Mouse (Mus musculus) hindbrain, postnatal 0 days (tissue): Measurements from ENCODE around the gene Arhgef40. TPM values are rescaled to one million over a fixed set of nuclear protein-coding genes. Genes with fewer than 3 reads are reported as not detected.

ENCODE experiments used
- ATAC-seq: fragments of 200-750 bp; cut with Nextera tagmentation; 2 replicates; pipeline ENCODE4 v1.8.0; 2017; ENCODE audit warnings: mild to moderate bottlenecking, moderate TSS enrichment, moderate library complexity
- DNase-seq: peaks from one replicate; pipeline ENCODE4 v3.0.0-alpha.2; 2015; ENCODE audit warnings: low spot score
- H3K27ac ChIP-seq: fragments of 300-500 bp; sonication (generic); 2 replicates; pipeline ENCODE4 v1.5.1; 2014; ENCODE audit warnings: mild to moderate bottlenecking
- H3K27me3 ChIP-seq: fragments of 300-500 bp; sonication (generic); 2 replicates; pipeline ENCODE4 v1.6.1; 2014; ENCODE audit warnings: low read length, mixed read lengths; ENCODE audit not compliant: insufficient read depth
- H3K36me3 ChIP-seq: fragments of 300-500 bp; sonication (generic); 2 replicates; pipeline ENCODE4 v1.6.1; 2014; ENCODE audit warnings: low read length, mixed read lengths; ENCODE audit not compliant: insufficient read depth
- H3K4me1 ChIP-seq: fragments of 300-500 bp; sonication (generic); 2 replicates; pipeline ENCODE4 v1.6.1; 2014; ENCODE audit warnings: antibody characterized with exemption, low read length, mixed read lengths; ENCODE audit not compliant: insufficient read depth
- H3K4me2 ChIP-seq: fragments of 300-500 bp; sonication (generic); 2 replicates; pipeline ENCODE4 v1.6.1; 2014; ENCODE audit warnings: low read depth, mild to moderate bottlenecking, low read length, moderate library complexity, mixed read lengths
- H3K4me3 ChIP-seq: fragments of 300-500 bp; sonication (generic); 2 replicates; pipeline ENCODE4 v1.5.1; 2014; ENCODE audit warnings: low read length
- H3K9ac ChIP-seq: fragments of 300-500 bp; sonication (generic); replicated peaks from 2 replicates; pipeline ENCODE4 v1.6.1; 2014; ENCODE audit warnings: mild to moderate bottlenecking, low read length, moderate library complexity, mixed read lengths
- H3K9me3 ChIP-seq: fragments of 300-500 bp; sonication (generic); 2 replicates; pipeline ENCODE4 v1.6.1; 2016; ENCODE audit warnings: low read length, mixed read lengths
- CTCF ChIP-seq: IDR thresholded peaks from 2 replicates; pipeline ENCODE4 v1.5.1; 2016; ENCODE audit warnings: antibody characterized with exemption, control low read depth, low read depth
- WGBS: fragments of 180-500 bp; shearing (Covaris S2); extraction: QIAGEN DNeasy Blood & Tissue Kit; methylation state at CpG from one replicate; pipeline ENCODE4 v1.1.7; 2014; 5-methylcytosine and 5-hydroxymethylcytosine counted together
- polyA plus RNA-seq: library from polyadenylated mRNA; unstranded; fragments of >200 nt; fragmentation: Nextera tagmentation; extraction: Ambion mirVana; gene quantifications from 2 replicates; pipeline ENCODE4 v1.2.1, GENCODE M21; 2015
- total RNA-seq: library from RNA; depleted of rRNA; stranded (reverse); fragments of >200 nt; gene quantifications from 2 replicates; pipeline ENCODE4 v1.2.3, GENCODE M21; 2014; rRNA removed

Gene Arhgef40
- total RNA-seq = 113 and 124 TPM in 2 replicates
- 56.4 and 61.8 TPM in 2 replicates for polyA plus RNA-seq

- ATAC-seq (peak; percentile 88), DNase-seq (peak; percentile 90)
- H3K9me3 ChIP-seq = no peaks in the 10 kb centered on the region
- H3K27me3 ChIP-seq = no peaks in the 10 kb centered on the region
- peak within 1 kb of the TSS; percentile 94 for H3K27ac ChIP-seq
- peak within 1 kb of the TSS; percentile 93 for H3K4me2 ChIP-seq
- H3K4me1 ChIP-seq = peaks cover 8% of the 10 kb centered on the region; the same call in 1 of the 2 replicates
- no peak for TF ChIP-seq CTCF
- WGBS = 1% methylated on average over 53 of the region's 74 CpGs
- peak within 1 kb of the TSS; percentile 92 for H3K9ac ChIP-seq
- peaks cover 13% of the 10 kb centered on the region; the same call in 1 of the 2 replicates for H3K36me3 ChIP-seq
- H3K4me3 ChIP-seq = peak within 1 kb of the TSS; percentile 75
Observed at GRCm38 (mm10) chr14:51984247-51985231, at the start of gene Arhgef40. Gene Arhgef40 (plus strand): TSS chr14:51984719.

GRCm38 (mm10) chr14:51939005-51939404 is 45.5 kb upstream of the Arhgef40 start:
- WGBS = 89% methylated on average over 9 of the region's 9 CpGs
- no peak for TF ChIP-seq CTCF
- no peak overlapping the region for H3K27ac ChIP-seq
- no peaks in the 10 kb centered on the region; the same call in 1 of the 2 replicates for H3K9me3 ChIP-seq
- no peaks in the 10 kb centered on the region for H3K27me3 ChIP-seq
- H3K4me3 ChIP-seq = no peak overlapping the region
- H3K36me3 ChIP-seq = no peaks in the 10 kb centered on the region
- DNase-seq (no peak), ATAC-seq (no peak)
- no peak overlapping the region for H3K9ac ChIP-seq
- no peaks in the 10 kb centered on the region for H3K4me1 ChIP-seq
- no peak overlapping the region for H3K4me2 ChIP-seq

- WGBS = 41% methylated on average over 8 of the region's 8 CpGs
- ATAC-seq = no peak
Observed at GRCm38 (mm10) chr14:51940944-51941560, 43.5 kb upstream of the Arhgef40 start.

GRCm38 (mm10) chr14:51941577-51941976 is 42.9 kb upstream of the Arhgef40 start:
- Histone ChIP-seq H3K4me3 (no peak overlapping the region), H3K9ac (no peak overlapping the region), H3K27ac (no peak overlapping the region), H3K4me2 (no peak overlapping the region), H3K4me1 (no peaks in the 10 kb centered on the region), H3K27me3 (no peaks in the 10 kb centered on the region), H3K36me3 (no peaks in the 10 kb centered on the region), H3K9me3 (no peaks in the 10 kb centered on the region; the same call in 1 of the 2 replicates)
- ATAC-seq = no peak
- 60% methylated on average over 9 of the region's 9 CpGs for WGBS
- TF ChIP-seq CTCF = no peak
- DNase-seq = no peak

More at GRCm38 (mm10) chr14:51940944-51941560, 43.5 kb upstream of the Arhgef40 start:
- Histone ChIP-seq H3K4me1 (no peaks in the 10 kb centered on the region), H3K4me2 (no peak overlapping the region), H3K9ac (no peak overlapping the region), H3K36me3 (no peaks in the 10 kb centered on the region), H3K4me3 (no peak overlapping the region), H3K27me3 (no peaks in the 10 kb centered on the region), H3K9me3 (no peaks in the 10 kb centered on the region; the same call in 1 of the 2 replicates), H3K27ac (no peak overlapping the region)
- no peak for DNase-seq
- no peak for TF ChIP-seq CTCF

GRCm38 (mm10) chr14:51942236-51942635 is 42.3 kb upstream of the Arhgef40 start:
- TF ChIP-seq CTCF = no peak
- no peaks in the 10 kb centered on the region for H3K4me1 ChIP-seq
- H3K27ac ChIP-seq = no peak overlapping the region
- H3K9me3 ChIP-seq = no peaks in the 10 kb centered on the region; the same call in 1 of the 2 replicates
- no peaks in the 10 kb centered on the region for H3K36me3 ChIP-seq
- H3K9ac ChIP-seq = no peak overlapping the region
- DNase-seq (no peak), ATAC-seq (no peak)
- no peaks in the 10 kb centered on the region for H3K27me3 ChIP-seq
- H3K4me3 ChIP-seq = no peak overlapping the region
- WGBS = 70% methylated on average over 7 of the region's 7 CpGs
- H3K4me2 ChIP-seq = no peak overlapping the region

- ATAC-seq (no peak), DNase-seq (no peak)
- H3K4me3 ChIP-seq = no peak overlapping the region
- 76% methylated on average over 6 of the region's 6 CpGs for WGBS
- H3K9ac ChIP-seq = no peak overlapping the region
- H3K27ac ChIP-seq = no peak overlapping the region
- H3K27me3 ChIP-seq = no peaks in the 10 kb centered on the region
- H3K36me3 ChIP-seq = no peaks in the 10 kb centered on the region
- no peaks in the 10 kb centered on the region for H3K9me3 ChIP-seq
- no peak overlapping the region for H3K4me2 ChIP-seq
- no peak for TF ChIP-seq CTCF
- no peaks in the 10 kb centered on the region for H3K4me1 ChIP-seq
Observed at GRCm38 (mm10) chr14:51943336-51943735, 41.2 kb upstream of the Arhgef40 start.
